Mouse (Mus musculus) C2C12 (cell line): Measurements from ENCODE around the gene Ermap.

Experiments
- CTCF ChIP-seq: IDR thresholded peaks from one replicate; pipeline ENCODE4 v1.5.1; 2011; ENCODE audit not compliant: control insufficient read depth, insufficient read depth, insufficient read length
- FOSL1 ChIP-seq: IDR thresholded peaks from one replicate; pipeline ENCODE4 v1.8.0; 2011; ENCODE audit warnings: mild to moderate bottlenecking, low read length; ENCODE audit not compliant: poor library complexity, insufficient read depth, severe bottlenecking
- MAX ChIP-seq: IDR thresholded peaks from one replicate; pipeline ENCODE4 v1.6.1; 2011; ENCODE audit warnings: mild to moderate bottlenecking, control low read depth
- MYOD1 ChIP-seq: IDR thresholded peaks from one replicate; pipeline ENCODE4 v1.6.1; 2011; ENCODE audit warnings: low read depth; ENCODE audit not compliant: control insufficient read depth, insufficient read length
- MYOG ChIP-seq: IDR thresholded peaks from one replicate; pipeline ENCODE4 v1.6.1; 2011; ENCODE audit not compliant: control insufficient read depth, insufficient read length; ENCODE audit errors: extremely low read depth
- USF1 ChIP-seq: IDR thresholded peaks from one replicate; pipeline ENCODE4 v1.6.1; 2011; ENCODE audit warnings: low read depth, mild to moderate bottlenecking, control low read depth, moderate library complexity

DNA sequence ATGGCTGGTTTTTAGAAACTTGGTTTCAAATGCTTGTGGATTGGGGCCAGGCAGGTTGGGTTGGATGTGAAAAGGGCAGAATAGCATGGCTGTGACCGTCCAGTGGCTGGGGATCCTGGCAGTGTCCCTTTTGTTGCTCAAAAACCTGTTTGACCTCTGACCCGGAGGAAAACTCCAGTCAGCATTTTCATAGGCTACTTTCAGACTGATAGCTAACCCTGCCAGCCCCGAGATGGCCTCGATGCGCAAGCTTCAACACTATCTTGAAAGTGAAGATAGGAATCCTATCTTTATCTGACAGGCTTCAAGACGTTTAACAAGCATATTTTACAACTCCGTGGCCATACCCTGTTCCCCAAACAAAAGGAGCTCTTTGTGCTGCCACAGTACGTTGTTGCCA lies 52.5 kb downstream of the Ermap start:
- TF ChIP-seq CTCF, result no peak
- no peak for TF ChIP-seq FOSL1
- no peak for TF ChIP-seq MAX
- TF ChIP-seq USF1, result no peak
- no peak for TF ChIP-seq MYOD1
- TF ChIP-seq MYOG, result no peak
